Mouse (Mus musculus): ENCODE measurements at regions not wholly inside any gene's neighbourhood (a gene's known extent, or its start where the extent isn't known, plus 50 kb on each side); places are given as distances from the start of the nearest gene placed in this dataset.
A peak's percentile ranks its signal among the peaks of the same experiment; 100 is the strongest.
"Not testable (repeated sequence)": the region's sequence is repeated elsewhere in the genome, so short reads cannot be mapped to it uniquely, and the experiment has no call there.

- DNase-seq = no peak
Observed at GRCm38 (mm10) chr13:50092537-50092936, 157.6 kb downstream of the Gm906 start.

GRCm38 (mm10) chr13:50064841-50065240 is 185.3 kb downstream of the Gm906 start:
- no peak for DNase-seq

DNA sequence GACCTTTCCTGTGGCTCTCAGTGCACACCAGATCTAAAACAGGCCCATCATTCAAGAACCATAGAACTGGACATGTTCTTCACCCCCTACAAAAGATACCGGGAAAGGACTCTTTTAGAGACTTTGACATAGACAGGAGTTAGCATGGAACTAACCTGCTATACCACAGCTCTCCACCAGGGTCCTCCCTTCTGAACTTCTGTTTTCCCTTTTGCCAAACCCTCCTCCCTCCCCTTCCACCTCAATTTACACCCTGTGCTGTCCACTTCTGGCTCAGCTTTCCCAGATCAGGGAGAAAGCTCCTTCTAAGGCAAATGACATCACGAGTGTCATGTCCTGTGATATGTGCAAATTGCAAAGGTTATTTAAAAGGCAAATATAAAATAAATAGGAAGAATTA is 185.7 kb downstream of the Gm906 start:
- not testable (repeated sequence) for DNase-seq

- not testable (repeated sequence) for DNase-seq
Observed at GRCm38 (mm10) chr13:50059676-50060075, 190.4 kb downstream of the Gm906 start.

- not testable (repeated sequence) for DNase-seq
Observed at GRCm38 (mm10) chr13:50059054-50059453, 191.1 kb downstream of the Gm906 start.

- DNase-seq = not testable (repeated sequence)
Observed at GRCm38 (mm10) chr13:50051746-50052145, 198.4 kb downstream of the Gm906 start.

- not testable (repeated sequence) for DNase-seq
Observed at GRCm38 (mm10) chr13:50051110-50051509, 199.0 kb downstream of the Gm906 start.

GRCm38 (mm10) chr13:50031757-50032156 is 218.4 kb downstream of the Gm906 start:
- peak; percentile 25 for DNase-seq

- DNase-seq = not testable (repeated sequence)
Observed at GRCm38 (mm10) chr13:50007730-50008129, 208.9 kb upstream of the Gm30302 start.

DNA sequence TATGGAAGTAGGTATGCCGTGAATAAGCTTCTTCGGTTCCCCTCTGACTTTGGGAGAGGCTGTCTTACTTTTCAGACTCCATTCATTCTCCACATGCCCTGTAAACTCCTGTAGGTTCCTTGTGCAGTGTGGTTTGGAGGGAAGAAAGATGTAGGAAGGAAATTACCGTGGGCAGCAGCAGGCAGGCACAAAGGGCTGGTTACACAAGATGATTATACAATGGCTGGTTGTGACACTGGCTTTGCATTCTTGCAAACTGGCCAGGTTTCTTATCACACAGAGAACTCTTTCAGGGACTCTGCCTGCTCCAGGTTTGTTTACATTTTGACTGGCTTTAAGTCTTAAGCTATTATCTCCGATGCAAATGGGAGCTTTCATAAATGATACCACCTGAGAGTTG is 167.3 kb upstream of the Gm30302 start:
- not testable (repeated sequence) for DNase-seq

GRCm38 (mm10) chr13:49957993-49958681 is 159.3 kb upstream of the Gm30302 start:
- not testable (repeated sequence) for DNase-seq

DNA sequence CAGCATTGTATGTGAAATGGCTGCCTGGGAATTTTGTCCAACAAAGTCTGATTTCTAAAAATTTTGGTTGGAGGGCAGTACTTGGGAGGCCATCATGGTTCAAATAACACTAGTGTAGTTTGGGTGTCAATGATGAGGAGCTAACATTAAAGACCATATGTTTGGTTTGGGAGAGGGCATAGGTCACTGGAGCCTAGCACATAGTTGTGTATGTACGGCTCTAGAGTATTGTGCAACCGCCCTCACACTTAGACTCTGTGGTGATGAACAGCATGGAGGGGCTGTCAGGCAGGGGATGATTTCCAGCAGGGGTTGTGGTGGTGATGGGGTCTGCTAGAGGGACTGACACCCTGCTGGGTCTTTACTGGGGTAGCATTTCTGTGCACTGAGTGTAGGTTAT is 117.0 kb upstream of the Gm30302 start:
- DNase-seq = no peak
